Mouse (Mus musculus): ENCODE results near the gene Paqr4.

Paqr4 gene

GRCm38 (mm10) chr17:23749400-23750191 is 8.9 kb upstream of the Paqr4 start:
- DNase-seq (ENCODE audit: low read depth, low spot score) = no peak

GRCm38 (mm10) chr17:23748631-23749391 is 8.1 kb upstream of the Paqr4 start:
- peak; percentile 72 for DNase-seq (ENCODE audit: low read depth, low spot score)

- DNase-seq (ENCODE audit: low read depth, low spot score) = no peak
Observed at GRCm38 (mm10) chr17:23748026-23748425, 7.4 kb upstream of the Paqr4 start.

- no peak for DNase-seq (ENCODE audit: low read depth, low spot score)
Observed at GRCm38 (mm10) chr17:23747471-23747870, 6.8 kb upstream of the Paqr4 start.

GRCm38 (mm10) chr17:23746767-23747166 is 6.1 kb upstream of the Paqr4 start:
- no peak for DNase-seq (ENCODE audit: low read depth, low spot score)

- DNase-seq (ENCODE audit: low read depth, low spot score) = no peak
Observed at GRCm38 (mm10) chr17:23746311-23746710, 5.6 kb upstream of the Paqr4 start.

GRCm38 (mm10) chr17:23745301-23746251 is 4.9 kb upstream of the Paqr4 start, which contains the start of gene Kremen2:
Gene Kremen2 (minus strand): TSS chr17:23745833.
- no peak for DNase-seq (ENCODE audit: low read depth, low spot score)

GRCm38 (mm10) chr17:23744651-23745050 is 4.0 kb upstream of the Paqr4 start:
- DNase-seq (ENCODE audit: low read depth, low spot score) = no peak

- no peak for DNase-seq (ENCODE audit: low read depth, low spot score)
Observed at GRCm38 (mm10) chr17:23744076-23744475, 3.4 kb upstream of the Paqr4 start.

GRCm38 (mm10) chr17:23742941-23743340 is 2.3 kb upstream of the Paqr4 start:
- DNase-seq (ENCODE audit: low read depth, low spot score) = no peak

GRCm38 (mm10) chr17:23742210-23742793 is 1.6 kb upstream of the Paqr4 start:
- DNase-seq (ENCODE audit: low read depth, low spot score) = no peak

GRCm38 (mm10) chr17:23741359-23742209 is 917 bp upstream of the Paqr4 start:
- DNase-seq (ENCODE audit: low read depth, low spot score) = no peak

- DNase-seq (ENCODE audit: low read depth, low spot score) = peak; percentile 81
Observed at GRCm38 (mm10) chr17:23740136-23740584, 507 bp downstream of the Paqr4 start.

GRCm38 (mm10) chr17:23739202-23740135 is 1.2 kb downstream of the Paqr4 start:
- DNase-seq (ENCODE audit: low read depth, low spot score) = peak; percentile 83

- no peak for DNase-seq (ENCODE audit: low read depth, low spot score)
Observed at GRCm38 (mm10) chr17:23738836-23739201, 1.8 kb downstream of the Paqr4 start.

GRCm38 (mm10) chr17:23737493-23738445 is 2.9 kb downstream of the Paqr4 start:
- DNase-seq (ENCODE audit: low read depth, low spot score) = no peak

GRCm38 (mm10) chr17:23734341-23734740 is 6.3 kb downstream of the Paqr4 start:
- no peak for DNase-seq (ENCODE audit: low read depth, low spot score)

- no peak for DNase-seq (ENCODE audit: low read depth, low spot score)
Observed at GRCm38 (mm10) chr17:23730441-23730840, 10.2 kb downstream of the Paqr4 start.
